Mouse (Mus musculus): ENCODE measurements around the gene Col25a1. TPM values are rescaled to one million over a fixed set of nuclear protein-coding genes. Genes with fewer than 3 reads are reported as not detected.

The Col25a1 gene
- polyA plus RNA-seq (2017; shearing (Covaris generic)), result under 1 TPM in 1 of 2 experiments, not detected in 1; 0.08 TPM

DNA sequence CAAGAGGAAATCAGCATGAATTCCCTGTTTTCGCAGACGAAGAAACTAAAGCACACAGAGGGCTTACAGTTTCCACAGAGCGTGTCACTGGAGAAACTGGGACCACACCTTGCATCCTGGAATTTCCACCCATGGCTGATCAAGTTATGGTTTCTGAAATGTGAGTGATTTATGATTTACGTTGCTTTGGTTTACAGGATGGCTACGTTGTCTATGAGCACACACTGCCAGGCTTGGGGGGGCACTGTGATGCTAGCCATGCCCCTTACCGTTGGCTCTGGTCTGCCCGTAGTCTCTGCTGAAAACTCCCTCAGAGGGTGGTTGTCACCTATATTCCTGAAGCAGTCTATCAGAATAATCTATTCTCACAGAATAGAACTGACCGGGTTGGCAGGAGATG lies at the start of gene Col25a1:
Col25a1 (plus strand) TSS at position 301 of the 400 bp plus-strand sequence.
- ATAC-seq, result no peak

DNA sequence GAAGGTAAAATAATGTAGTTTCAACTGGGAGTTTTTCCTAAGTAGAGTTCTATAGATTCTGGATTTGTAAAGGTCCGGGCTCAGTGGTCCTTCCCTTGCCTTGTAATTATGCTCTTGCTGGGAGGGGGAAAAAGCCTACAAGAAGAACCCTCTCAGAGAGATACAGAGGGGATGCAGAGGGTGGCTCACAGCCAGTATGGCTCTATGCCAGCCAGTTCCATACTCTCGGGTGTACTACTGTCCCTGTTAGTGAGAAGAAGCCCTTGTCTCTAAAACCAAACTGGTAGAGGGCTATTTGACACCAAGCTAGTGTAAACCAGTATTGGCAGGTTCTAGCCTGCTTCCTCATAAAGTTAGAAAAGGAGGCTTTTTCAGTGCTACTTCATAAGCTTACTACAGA lies 48.0 kb upstream of the Col25a1 start:
- no peak for ATAC-seq

DNA sequence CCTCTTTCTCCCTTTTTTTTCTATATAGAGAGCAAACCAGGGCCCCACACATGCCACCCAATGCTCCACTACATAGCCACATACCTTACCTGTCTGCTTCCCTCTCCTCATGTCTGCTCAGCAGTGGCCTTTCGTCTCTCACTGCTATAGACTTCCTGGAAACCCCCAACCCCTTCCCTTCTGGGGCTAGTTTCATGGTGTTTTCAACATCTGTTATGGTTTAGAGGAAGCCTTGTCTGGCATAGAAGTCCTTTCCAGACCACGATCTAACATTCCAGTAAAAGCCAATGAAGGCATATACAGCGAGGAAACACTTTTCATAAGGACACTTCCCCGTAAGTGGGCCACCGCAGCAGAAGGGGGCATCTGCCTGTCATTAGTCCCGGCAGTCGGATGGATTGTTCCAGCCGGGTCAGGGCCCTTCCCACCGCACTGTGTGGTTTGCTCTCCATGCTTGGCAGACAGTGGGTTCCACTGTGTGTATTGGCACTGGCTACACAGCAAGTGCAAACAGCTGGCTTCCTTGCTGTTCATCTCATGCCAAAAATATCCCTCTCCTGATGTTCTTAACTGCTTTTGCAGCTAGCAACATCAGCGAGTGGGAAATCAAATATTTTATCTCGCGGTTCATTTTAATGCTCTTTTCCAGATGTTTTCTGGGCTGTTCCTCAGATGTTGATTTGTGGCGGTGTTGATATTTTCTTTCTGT lies 44.8 kb upstream of the Col25a1 start:
- no peak for ATAC-seq

DNA sequence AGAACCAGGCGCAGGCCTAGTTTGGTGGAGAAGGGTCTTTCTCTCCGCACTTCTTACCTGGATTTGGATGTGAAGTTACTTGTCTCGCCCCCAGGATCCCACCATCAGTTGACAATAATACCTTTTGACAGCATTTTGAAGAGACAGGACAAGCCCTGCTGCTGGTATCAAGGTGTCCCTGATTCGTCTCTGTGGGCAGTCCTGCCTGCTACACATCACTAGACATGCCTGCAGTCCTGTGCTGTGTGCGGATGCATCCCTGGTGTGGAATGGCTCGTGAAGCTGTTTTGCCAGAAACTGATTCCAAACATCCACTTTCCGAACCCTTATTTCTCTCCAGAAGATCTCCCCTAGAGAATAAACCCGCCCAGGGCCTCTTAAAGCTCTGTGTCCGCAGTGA lies 43.8 kb upstream of the Col25a1 start:
- no peak for ATAC-seq

DNA sequence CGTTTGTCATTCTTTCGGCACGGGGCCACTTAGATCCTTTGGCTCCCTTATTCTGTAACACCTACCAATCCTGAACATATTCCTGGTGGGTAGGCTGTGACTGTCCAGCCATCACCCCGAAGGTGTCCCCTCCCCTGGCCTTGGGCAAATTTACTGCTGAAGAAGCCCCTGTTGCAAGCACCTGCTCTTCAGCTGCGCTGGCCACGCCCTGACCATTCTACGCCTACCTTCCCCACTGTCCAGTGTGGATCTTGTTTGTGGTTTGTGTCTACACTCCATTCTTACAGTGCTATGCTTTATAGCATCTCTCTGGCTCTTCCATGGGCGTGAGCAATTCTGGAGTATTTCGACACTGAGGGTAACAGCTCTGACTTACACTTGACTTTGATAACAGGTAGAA lies 42.6 kb upstream of the Col25a1 start:
- ATAC-seq, result no peak

DNA sequence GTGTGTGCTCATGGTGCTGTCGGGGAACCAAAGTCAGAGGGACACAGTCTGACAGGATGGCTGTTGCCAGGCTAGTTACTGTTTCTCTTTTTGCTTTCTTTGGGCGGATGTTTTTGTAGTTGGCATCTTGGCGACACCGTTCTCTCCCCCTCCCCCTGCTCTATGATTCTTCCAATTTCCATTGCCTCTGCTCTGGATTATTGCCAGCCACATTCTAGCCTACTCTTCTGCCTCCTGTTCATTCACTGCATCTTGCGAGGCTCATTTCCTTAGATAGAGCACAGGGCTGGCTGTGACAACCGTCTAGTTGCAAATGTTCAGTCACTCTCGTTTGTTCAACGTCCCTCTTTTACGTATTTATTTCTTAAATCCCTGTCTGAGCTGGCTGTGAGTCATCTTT lies 40.8 kb upstream of the Col25a1 start:
- ATAC-seq, result no peak

DNA sequence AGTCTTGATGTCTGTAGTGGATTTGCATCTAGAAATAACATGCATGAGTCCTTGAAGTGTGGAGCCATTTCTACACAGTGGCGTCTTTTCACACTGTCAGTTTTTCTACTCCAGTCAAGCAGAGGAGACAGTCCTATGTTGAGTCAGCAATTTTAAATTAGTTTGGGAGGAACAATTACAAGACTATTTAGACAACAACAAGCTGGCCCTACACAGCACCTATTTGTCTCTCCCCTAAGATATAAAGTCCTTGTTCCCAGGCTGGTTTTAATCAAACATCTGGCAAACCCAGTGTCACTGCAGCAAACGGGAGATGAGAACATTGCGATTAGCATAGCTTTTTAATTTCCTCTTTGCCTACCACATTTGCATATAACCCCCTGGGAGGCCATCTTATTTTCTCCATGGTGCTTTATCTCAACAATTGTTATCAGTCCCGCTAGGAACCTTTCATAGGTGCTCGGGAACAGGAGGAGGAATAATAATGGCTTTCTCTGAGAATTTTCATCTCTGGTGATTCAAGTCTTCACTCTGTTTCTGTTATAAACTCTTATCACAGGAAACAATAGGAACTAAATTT lies 37.1 kb upstream of the Col25a1 start:
- no peak for ATAC-seq

DNA sequence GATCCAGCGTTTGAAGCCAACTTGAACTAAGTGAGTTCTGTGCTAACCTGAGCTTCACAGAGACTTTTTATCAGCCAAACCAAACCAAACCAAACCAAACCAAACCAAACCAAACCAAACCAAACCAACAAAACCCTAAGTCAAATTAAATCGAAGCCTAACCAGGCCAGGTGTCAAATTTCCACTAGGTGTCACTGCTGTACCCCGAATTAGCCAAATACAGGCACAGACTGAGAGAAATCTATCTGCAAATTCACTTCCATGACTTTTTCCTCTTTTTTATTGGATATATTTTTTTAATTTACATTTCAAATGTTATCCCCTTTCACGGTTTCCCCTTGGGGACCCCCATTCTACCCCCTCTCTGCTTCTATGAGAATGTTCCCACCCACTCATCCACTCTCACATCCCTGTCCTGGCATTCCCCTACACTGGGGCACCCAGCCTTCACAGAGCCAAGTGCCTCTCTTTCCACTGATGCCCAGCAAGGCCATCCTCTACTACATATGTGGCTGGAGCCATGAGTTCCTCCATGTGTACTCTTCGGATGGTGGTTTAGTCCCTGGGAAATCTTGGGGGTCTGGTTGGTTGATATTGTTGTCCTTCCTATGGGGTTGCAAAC lies 36.0 kb upstream of the Col25a1 start:
- no peak for ATAC-seq

DNA sequence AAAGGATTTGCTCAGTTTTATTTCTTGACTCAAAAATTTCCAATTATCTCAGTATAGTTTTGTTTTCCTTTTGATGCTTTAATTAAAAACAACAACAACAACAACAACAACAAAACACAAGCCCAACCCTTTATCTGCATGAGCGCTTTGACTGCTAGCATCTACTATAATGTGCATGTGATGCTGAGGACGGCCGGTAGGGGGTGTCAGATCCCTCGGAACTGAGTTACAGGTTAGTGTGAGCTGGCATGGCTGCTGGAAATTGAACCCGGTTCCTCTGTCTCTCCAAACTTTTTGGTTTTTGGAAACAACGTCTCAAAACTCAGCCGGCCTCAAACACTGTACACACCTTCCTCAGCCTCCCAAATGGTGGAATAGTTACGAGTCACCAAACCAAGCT lies 27.8 kb upstream of the Col25a1 start:
- no peak for ATAC-seq

DNA sequence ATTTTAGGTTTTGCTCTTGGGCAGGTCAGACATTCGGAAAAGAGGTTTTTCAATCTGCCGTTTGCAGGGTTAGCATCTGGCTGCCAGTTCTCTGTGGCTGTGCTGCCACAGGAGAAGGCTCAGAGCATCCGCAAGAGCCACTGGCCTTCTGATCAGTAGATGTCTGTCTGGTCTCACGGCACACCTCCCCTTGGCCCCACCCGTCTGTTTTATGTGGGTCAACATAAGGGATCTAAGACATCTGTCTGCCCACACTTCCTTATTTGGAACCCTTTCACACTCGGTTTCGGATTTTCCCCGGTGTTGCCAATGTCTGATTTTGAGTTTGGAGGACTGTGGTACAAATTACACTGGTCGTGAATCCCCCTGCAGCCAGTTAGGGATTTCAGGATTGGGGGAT lies 26.8 kb upstream of the Col25a1 start:
- ATAC-seq, result no peak

DNA sequence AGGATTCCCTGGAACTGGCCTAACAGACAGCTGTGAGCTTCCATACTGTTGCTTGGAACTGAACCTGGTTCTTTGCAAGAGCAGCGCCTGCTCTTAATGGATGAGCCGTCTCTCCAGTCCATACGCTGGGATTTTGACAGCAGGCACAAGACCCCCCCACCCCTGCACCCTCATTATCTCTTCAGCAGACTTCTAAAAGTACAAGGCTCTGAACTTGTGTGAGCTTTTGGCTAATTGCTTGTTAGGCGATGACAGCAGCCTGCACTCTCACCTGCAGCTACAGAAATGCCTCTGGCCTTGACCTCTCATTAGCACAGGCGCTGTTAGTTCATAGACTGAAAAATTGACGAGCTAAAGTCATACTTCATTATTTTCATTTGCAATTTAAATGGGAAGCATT lies 14.4 kb upstream of the Col25a1 start:
- no peak for ATAC-seq

DNA sequence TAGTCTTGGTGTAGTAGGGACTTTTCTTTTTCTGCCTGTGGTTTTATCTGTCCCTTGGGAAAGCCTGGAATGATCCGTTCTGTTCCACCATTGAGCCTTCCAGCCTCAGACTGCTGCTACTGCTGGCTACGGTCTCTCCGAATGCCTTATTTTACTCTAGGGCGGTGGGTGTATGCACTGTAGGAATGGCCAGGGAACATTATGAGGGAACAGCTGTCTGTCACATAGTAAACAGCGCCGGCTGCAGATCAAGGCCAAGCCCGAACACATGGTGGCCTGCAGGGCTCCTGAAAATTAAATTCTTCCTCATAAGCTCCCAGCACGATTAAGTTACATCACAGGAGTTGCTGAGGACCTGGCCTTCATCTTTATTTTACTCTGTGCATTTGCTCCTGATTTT lies 3.5 kb upstream of the Col25a1 start:
- ATAC-seq, result no peak

DNA sequence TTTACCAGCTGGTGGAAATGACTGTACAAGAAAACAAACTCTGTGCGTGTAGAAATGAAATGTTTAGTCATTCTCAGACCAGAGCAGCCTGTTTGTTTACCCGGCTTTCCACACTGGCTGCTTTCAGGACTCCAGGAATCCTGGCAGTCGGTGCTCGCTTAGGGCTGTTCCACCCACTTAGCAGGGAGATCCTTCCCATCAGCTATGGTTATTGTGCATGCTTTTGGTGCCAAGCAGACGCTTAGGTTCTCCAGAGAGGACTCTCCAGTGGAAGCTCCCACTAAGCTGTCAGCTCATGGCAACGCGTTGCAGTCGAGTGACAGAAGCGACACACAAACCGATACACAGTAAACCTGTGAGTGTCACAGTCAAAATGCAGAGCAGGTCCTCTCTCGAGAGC lies 2.7 kb upstream of the Col25a1 start:
- ATAC-seq, result no peak

DNA sequence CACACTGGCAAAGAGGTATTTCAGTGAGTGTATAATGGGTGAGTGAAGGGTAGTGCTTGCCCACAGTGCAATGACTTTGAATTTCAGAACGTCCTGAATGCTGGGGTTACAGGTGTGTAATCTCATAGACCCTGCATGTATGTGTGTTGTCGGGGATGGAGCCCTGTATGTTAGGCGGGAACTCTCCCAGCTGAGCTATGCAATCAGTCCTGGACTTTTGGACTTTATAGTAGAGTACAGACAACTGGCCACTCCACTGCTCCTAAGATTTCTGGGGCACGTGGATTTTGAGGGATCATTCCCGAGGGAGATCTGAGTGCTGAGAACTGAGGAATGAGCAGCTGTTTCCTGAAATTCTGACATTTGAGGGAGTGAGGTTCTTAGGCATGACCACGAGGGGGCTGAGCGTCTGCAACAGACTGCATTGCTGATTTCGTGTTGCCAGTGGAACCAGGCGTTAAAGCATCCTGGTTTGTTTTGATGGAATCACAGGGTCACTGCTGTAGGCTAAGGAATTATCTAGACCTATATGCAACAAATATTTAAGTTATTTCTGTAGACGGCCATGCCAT lies 1.6 kb upstream of the Col25a1 start:
- ATAC-seq, result no peak

DNA sequence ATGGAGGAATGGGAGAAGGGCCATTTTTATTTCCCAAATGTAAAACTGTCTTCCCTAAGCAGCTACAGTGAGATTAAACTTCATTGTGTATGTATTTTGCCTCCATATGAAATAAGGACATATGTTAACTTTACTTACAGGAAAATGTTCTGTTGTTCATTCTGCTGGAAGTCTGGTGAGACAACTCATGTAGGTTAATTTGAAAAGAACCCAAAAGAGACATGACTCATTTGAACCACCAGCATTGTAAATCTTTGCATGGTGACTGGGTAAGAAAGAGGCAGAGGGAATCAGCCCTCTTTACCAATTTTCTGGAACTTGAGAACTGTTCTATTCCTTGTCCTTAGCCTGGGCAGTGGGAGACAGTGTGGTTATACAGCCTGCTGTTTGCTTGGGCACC lies 5.9 kb downstream of the Col25a1 start:
- ATAC-seq, result no peak

DNA sequence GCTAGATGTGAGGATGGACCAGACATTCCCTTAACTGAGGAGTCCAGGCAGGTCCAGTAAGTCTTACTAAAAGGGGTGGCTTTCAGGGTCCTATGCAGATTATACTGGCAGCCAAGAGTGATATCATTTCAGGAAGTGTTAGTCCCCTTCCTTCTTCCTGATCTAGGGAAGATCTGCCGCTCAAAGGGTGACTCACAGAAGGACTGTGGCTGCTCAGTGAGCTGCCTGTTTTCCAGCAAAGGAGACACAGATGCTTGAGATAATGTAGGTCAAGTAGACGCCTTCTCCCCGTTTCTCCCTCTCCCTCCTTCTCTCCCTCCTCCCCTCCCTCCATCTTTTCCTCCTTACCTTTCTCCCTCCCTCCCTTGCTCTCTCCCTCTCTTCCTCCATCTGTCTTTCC lies 6.3 kb downstream of the Col25a1 start:
- no peak for ATAC-seq

DNA sequence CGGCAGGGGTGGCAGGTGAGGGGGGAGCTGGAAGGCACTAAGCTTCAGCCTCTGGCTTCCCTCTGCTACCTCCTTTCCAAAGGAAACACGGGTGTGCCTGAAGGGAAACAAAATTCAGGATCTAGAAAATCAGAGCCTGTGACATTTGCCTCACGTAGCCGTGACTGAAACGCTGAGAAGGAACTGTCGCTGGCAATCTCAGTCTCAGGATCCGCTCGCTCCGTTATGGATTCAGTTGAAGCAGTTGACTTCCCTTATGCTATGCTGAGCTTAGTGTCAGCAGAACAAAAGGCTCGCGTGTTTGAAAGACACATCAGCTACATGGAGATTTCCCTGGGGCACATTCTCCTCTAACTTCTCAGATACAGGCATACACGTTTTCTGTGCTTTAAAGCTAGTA lies 14.6 kb downstream of the Col25a1 start:
- no peak for ATAC-seq

DNA sequence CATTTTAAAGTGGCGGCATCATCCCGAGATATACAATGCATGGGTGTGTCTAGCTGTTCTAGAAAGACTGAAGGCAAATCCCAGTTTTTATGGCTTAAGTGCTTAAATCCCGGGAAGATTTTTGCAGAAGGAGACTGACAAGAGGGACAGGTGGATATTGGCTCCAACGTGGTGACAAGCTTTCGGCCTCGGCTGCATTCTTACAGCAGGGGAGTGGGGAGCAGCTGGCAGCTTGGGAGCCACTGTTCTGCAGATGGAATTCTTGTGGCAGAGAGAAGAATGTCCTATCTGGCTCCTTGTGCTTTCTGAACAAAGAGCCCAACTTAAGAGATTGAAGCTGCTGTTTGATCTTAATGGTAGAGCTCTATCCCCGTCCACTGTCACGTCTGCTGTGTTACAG lies 16.5 kb downstream of the Col25a1 start:
- ATAC-seq, result no peak

DNA sequence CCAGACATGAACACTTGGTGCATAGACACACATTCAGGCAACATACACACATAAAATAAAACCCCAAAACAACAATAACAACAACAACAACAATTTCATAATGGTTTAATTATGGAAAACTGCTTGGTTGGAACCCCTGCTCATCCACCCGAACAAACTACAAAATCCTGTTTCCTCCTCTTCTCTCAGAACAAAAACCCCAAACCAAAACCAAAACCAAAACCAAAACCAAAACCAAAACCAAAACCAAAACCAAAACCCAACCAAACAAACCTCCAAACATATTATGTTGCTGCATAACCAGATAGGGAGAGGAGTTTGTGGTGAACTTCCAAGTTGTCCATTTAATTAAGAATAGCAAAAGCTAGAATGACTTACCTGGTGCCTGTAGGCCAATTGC lies 17.9 kb downstream of the Col25a1 start:
- peak; percentile 49 for ATAC-seq

DNA sequence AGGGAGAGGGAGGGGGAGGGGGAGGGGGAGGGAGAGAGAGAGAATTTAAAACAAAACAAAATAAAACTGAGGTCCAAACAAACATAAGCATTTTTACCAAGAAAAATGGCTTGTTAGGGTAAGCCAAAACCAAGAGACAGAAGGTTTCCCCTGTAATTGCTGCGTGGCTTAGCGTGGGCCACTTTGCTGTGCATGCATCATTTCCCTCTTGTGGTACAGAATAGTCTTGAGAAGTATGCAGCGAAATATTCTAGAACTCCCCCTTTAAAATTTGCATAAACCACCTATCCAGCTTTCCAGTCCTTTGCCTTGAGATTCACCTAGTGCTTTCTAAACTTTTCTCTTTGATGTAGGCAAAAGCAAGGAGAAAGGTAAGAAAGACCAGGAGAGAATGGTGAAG lies 21.8 kb downstream of the Col25a1 start:
- ATAC-seq, result no peak

DNA sequence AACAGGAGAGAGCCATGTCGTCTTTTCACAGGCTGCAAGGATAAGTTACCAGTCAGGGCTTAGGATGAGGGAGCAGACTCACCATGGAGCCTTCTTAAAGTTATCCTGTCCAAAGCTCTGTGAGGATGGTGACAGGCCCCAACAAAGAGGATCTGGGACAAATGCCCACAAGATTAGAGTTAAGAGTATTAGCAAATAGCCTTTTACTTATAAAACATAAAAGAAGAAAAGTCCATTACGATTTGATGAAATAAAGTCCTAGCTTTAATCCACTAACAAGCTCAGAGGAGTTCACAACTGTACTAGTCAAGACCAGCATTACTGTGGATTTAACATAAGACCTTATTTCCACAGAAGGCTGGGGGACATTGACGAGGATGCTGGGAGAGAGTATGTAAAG lies 26.2 kb downstream of the Col25a1 start:
- ATAC-seq, result no peak

DNA sequence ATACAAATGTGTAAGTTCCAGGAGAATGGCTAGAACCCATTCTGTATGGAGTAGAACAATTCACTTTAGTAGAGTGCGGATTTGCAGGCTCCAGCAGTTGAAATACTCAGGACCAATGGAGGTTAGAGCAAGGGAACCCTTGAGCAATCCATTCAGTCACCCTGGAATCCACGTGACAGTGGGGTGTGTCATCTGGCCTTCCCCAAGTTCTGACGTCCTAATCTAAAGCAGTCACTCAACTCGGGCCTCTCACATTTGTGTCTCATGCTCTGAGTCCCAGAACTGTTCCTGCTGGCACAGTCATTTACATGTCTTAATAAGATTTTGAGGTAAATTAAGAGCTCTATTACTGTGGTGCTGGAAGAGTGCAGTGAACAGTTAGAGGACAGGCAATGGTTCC lies 28.6 kb downstream of the Col25a1 start:
- ATAC-seq, result no peak

DNA sequence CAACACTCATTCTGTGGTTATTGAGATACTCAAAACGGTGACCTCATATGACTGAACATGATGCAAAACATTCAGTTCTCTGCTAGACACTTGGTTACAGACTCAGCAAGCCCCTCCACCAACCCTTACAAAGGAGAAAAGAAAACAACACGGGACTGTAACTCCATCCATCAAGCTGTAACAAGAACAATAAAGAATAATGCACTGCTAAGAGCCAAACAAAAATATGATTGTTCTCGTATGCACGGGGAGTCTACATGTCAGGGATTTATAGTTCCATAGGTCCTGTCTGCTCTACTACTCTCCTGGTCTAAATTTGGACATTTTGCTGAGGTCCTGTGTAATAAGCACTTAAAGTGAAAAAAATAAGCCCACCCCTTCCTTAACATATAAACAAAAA lies 29.6 kb downstream of the Col25a1 start:
- ATAC-seq, result no peak

DNA sequence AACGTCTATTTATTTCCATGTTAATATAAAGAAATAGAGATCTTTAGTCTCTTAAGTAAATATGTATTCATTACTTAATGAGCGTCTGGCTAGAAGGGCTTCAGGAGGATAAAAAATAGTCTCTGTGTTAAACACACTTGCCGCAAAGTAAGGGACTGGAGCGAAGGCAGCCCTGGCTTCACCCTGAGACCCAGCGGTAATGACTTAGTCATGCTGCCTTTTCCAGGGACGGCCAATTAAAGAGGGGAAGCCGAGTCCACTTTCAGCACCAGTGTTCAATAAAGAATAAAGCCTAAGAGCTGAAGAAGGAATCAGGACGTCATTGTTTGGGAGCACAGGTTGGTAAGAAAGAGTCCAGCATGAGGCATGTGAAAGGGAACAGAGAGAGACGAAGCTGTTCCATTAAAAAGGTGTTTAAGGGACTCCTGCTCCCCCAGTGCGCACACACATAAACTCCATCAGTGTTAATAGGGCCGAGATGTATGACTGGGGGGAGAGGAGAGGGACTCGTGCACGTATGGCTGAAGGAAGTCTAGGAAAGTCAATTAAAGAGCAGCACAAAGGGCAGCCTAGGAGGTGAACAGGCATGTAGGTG lies 30.1 kb downstream of the Col25a1 start:
- no peak for ATAC-seq
